Mouse (Mus musculus): ENCODE measurements at regions not wholly inside any gene's neighbourhood (a gene's known extent, or its start where the extent isn't known, plus 50 kb on each side); places are given as distances from the start of the nearest gene placed in this dataset.

DNA sequence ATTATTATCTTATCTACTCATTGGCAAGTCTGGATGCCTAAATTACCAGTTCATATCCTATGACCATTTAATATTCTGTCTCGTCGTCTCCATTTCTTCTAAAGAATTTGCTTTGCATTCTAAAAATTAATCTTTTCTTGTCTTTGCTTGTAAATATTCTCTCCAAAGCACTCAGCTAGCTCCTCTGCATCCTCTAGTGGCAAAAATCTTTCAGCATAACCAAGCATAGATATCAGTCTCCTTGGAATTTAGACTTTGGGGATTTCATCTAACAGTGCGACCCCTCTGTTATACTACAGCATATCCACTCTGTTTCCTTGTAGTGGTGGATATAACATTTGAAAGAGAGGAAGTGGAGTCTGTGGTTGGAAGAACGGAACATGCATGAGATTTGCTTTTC, 292.7 kb downstream of the Cenpc1 start:
- TF ChIP-seq MAFK (IDR thresholded peaks at IDR 0.05; ENCODE audit: insufficient read depth, low read depth, low read length) (no peak), ZC3H11A (IDR thresholded peaks at IDR 0.05; ENCODE audit: borderline replicate concordance, low read depth, low read length) (no peak)
